Mouse (Mus musculus): ENCODE data around the gene Rhov.

DNA sequence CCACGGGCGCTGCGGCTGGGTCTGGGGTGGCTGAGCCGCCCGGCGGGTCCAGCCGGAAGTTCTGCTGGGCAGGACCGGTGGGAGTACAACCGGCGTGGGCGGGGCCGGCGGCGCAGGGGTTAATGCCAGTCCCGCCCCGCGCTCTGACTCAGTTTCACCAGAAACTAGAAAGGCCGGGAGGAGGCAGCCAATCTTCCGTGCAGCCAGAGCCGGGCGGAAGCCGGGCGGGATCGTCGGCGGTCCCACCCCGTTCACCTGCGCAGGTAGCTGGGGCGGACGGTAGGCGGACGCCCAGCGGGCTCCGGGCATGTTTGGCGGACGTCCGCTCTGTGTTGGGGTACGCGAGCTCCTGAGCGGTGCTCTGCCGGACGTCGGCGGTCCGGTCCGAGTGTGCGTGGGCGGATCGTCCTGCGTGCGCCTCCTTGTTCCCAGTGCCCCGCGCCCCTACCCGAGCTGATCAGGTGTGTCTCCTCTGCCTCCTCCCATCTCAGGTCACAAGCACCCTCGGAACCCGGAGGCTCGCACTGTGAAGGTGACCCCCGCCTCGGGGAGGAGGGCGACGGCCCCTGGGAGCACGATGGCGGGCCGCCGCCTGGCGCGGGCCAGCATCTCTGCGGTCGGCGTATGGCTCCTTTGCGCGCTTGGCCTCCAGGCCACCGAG lies 33.7 kb downstream of the Rhov start, which contains the start of gene Spint1:
- TF ChIP-seq CTCF (IDR thresholded peaks at IDR 0.05; ENCODE audit: low read depth, low read length) (no peak), POLR2A (IDR thresholded peaks at IDR 0.05; ENCODE audit: borderline replicate concordance, low read depth, low read length) (no peak)
